Mouse (Mus musculus) erythroblast, adult 5-6 weeks (primary cell): Measurements from ENCODE around the gene Cdk11b. TPM values are rescaled to one million over a fixed set of nuclear protein-coding genes. Genes with fewer than 3 reads are reported as not detected.
"Not testable (repeated sequence)": the region's sequence is repeated elsewhere in the genome, so short reads cannot be mapped to it uniquely, and the experiment has no call there.

Experiments
- ATAC-seq: replicated peaks from 2 replicates; pipeline ENCODE4 v1.8.0; 2016; ENCODE audit warnings: moderate number of reproducible peaks, mild to moderate bottlenecking, moderate TSS enrichment, inconsistent platforms; ENCODE audit not compliant: poor library complexity, low FRiP score, severe bottlenecking
- total RNA-seq, 2 experiments: library from RNA; stranded (forward) in 1 of 2; stranded (reverse) in 1 of 2; fragments of 150-400 nt in 1 of 2; fragments of 200-764, 138-1000 nt in 1 of 2; gene quantifications; 2 replicates each; pipeline versions ENCODE4 v1.2.3 to v1.2.4; 2015 to 2017; ENCODE audit warnings: low replicate concordance in 2 of 2

Gene Cdk11b
- total RNA-seq, 2 experiments from 2014 or later = 20.7 to 24.8 TPM

DNA sequence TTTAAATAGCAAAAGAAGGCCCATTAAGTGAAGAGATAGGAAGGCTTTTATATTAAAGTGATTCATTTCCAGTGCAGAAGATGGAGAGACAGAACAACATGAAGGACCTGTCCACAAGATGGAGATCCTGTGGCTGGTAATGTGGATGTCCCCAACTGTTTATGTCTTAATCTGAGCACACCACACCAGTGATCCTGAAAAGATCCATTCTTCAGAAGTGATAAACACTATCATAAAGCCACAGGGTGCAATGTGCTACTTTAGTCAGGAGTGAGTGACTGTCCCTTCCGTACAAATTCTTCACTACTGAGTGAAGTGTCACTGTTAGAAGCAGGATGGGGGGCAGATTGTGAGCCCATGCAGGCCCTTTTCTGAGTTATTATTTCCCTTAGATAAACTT, 21.9 kb upstream of the Cdk11b start:
- no peak for ATAC-seq

DNA sequence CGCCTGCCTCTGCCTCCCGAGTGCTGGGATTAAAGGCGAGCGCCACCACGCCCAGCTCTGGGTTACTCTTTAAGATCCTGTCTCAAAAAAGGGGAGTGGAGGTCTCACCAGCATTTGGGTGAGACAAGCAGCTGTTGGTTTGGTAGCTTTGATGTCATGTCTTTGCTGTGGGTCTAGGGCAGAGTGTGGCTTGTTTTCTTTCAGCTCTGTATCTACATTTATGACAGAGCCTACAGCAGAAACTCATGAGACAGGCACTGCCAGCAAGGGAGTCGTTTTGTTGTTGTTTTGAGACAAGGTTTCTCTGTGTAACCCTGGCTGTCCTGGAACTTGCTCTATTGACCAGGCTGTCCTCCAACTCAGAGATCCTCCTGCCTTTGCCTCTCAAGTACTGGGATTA, 20.9 kb upstream of the Cdk11b start:
- no peak for ATAC-seq

GRCm38 (mm10) chr4:155605132-155605531, 19.5 kb upstream of the Cdk11b start:
- no peak for ATAC-seq

DNA sequence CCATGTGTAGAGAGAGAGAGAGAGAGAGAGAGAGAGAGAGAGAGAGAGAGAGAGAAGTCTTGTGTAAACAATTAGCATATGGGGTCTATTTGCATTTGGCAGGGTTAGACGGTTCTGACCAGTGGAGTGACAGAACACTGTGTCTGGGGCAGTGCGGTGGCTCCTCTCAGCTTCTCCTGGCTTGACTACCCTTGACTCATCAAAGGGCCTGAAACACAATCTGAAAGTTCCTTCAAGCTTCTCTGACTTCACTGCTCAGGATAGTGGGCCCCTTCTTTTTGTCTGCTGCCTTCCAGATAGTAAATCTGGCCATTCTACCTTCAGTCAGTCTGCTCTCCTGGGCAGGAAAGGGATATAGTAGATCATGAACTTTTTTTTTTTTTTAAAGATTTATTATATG, 17.8 kb upstream of the Cdk11b start:
- no peak for ATAC-seq

- no peak for ATAC-seq
Measured at GRCm38 (mm10) chr4:155611860-155612259, 12.8 kb upstream of the Cdk11b start.

GRCm38 (mm10) chr4:155613264-155613663, 11.4 kb upstream of the Cdk11b start:
- ATAC-seq = no peak

DNA sequence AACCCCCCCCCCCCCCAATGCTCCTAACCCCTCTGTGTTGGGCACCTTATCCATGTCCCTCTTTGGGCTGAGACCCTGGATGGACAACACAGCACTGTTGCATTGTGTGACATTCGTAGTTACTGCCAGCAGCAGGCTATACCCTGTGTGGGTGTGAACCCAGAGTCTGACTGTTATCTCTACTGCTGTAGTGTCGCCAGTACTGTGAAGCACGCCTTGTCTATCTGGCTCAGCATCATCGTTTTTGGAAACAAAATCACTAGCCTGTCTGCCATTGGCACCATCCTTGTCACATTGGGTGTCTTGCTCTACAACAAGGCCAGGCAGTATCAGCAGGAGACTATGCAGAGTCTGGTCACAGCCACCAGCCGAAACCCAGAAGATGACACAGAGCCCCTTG, 6.3 kb upstream of the Cdk11b start:
- peak; percentile 44; the same call in 1 of the 2 replicates for ATAC-seq

- no peak for ATAC-seq
Measured at GRCm38 (mm10) chr4:155630267-155630666, 5.6 kb downstream of the Cdk11b start.

DNA sequence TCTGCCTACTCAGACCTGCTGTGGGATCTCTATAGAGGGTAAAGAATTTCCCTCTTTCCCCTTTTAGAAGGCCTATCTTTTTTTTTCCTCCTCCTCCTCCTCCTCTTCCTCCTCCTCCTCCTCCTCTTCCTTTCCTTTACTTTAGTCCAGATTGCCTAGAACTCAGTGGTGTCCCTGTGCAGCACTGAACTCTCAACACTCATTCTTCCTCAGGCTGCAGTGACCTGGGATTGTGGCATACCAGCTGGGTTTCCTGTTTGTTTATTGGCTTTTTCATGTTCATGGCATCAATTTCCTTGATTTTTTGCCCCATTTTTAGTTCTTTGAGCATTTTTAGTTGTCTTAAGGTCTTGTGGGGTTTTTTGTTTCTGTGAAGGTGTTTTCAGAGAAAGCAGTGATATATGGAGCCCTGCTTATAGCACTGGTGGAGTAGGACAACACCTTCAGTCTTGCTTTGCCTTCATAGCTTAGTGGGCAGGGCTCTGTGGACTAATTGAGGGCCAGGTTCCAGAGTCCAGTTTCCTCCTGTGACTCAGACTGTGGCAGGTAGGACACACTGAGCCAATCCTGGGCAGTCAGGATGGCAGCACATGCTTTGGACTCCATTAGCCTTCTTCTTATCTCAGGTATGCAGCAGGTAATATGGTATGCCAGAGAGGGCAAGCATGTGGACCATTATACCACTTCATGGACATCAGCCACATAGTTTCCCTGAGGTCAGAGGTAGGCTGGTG, 11.3 kb downstream of the Cdk11b start:
- no peak for ATAC-seq

- no peak for ATAC-seq
Measured at GRCm38 (mm10) chr4:155643531-155643930, 18.9 kb downstream of the Cdk11b start.

- ATAC-seq = not testable (repeated sequence)
Measured at GRCm38 (mm10) chr4:155645308-155645707, 20.7 kb downstream of the Cdk11b start, which contains the start of gene Gm10563. Gene Gm10563 (minus strand): TSS chr4:155645408.

GRCm38 (mm10) chr4:155645721-155646120, 21.1 kb downstream of the Cdk11b start:
- ATAC-seq = no peak

DNA sequence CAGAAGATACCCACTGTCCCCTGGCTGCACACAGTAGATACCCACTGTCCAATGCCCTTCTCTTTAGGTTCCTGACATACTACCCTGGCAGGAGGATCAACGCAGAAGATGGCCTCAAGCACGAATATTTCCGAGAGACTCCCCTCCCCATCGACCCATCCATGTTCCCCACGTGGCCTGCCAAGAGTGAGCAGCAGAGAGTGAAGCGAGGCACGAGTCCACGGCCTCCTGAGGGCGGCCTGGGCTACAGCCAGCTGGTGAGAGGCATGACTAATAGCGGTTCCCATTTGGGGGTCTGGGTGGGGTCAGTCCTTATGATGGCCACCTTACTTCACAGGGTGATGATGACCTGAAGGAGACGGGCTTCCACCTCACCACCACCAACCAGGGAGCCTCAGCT, 24.7 kb downstream of the Cdk11b start:
- ATAC-seq = no peak

- no peak for ATAC-seq
Measured at GRCm38 (mm10) chr4:155651553-155652269, 27.1 kb downstream of the Cdk11b start.

DNA sequence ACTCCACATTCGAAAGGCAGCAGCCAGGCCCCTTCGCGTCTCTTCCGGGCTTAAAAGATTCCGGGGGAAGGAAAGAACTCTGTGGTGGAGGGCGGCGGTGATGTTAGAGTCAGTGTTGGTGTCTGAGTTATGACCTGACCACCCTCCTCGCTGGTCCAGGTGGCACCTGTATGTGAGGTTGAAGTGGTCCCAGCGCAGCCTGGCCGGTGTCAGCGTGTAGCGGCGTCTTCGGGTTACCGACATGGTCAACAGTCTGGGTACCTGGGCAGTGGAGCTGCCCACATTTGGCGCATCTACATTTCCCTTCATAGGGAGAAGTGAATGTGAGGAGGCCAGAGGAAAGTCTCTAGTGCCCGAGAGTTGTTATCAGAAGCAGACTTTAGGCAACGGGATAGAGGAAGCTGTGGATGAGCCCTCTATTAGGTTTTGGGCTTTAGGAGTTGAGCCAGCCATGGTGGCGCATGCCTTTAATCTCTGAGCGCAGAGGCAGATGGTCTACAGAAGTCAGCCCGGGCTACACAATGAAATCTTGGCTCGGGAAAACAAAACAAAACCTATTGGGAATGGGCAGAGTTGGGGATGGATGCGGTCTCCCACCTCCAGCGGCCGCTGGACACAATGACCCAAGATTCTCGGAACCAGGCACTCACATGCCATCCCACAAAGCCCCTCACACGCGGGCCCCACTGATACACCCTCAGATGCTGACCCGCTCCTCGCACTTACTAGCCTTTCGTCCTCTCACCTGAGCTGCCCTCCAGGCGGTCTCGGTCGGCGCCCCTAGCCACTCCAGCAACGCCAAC, 27.8 kb downstream of the Cdk11b start:
- no peak for ATAC-seq

DNA sequence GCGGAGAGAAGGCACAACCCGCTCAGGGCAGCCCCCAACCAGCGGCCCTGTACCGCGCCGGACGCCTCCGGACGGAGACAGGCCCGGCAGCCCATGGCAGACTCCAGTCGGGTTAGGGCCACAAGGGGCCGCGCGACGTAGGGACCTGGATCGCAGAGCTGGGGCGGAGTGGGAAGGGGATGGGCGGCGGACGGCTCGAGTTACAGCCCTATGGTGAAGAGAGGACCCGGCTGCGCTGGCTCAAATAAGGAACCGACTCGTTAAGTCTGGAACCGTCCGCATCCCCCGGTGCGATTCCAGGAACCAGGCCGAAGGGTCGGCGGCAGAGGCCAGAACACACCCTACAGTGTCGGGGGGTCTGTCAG, 28.4 kb downstream of the Cdk11b start, which contains the start of gene Mmp23:
Gene Mmp23, minus strand, starts transcription at position 299 of the 365 bp plus-strand sequence.
- ATAC-seq = no peak

DNA sequence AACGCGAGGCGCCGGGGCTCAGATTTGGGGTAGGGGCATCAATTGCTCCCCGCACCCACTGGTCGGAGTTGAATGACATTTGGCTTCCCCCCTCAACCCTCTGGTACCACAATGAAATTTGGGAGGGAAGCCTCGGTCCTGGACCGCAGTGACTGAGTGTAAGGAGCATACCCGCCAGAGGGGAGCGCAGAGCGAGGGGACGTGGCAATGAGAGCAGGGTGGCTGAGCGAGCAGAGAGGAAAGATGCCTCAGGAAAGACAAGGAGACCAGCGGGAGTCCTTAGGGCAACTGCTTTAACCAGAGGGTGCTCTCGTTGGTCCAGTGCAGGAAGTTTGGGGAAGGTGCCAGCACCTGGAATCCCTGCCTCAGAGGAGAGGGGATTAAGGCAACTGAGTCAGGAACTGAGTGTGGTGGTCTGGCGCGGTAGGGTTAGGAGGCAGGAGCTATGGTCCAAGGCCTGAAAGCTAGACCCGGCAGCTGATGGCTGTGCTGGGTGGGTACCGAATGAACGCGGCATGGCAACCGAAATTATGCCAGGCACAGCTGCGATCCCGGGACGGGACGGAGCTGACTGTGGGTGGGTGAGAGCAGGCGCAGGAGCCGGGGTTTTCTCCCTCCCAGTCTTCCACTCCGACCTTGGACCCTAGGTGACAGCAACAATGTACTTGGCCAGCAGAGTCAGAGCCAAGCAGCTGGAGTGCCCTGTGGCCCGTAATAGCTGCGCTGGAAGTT, 29.0 kb downstream of the Cdk11b start:
- no peak for ATAC-seq

GRCm38 (mm10) chr4:155654183-155654455, 29.5 kb downstream of the Cdk11b start:
- ATAC-seq = no peak

DNA sequence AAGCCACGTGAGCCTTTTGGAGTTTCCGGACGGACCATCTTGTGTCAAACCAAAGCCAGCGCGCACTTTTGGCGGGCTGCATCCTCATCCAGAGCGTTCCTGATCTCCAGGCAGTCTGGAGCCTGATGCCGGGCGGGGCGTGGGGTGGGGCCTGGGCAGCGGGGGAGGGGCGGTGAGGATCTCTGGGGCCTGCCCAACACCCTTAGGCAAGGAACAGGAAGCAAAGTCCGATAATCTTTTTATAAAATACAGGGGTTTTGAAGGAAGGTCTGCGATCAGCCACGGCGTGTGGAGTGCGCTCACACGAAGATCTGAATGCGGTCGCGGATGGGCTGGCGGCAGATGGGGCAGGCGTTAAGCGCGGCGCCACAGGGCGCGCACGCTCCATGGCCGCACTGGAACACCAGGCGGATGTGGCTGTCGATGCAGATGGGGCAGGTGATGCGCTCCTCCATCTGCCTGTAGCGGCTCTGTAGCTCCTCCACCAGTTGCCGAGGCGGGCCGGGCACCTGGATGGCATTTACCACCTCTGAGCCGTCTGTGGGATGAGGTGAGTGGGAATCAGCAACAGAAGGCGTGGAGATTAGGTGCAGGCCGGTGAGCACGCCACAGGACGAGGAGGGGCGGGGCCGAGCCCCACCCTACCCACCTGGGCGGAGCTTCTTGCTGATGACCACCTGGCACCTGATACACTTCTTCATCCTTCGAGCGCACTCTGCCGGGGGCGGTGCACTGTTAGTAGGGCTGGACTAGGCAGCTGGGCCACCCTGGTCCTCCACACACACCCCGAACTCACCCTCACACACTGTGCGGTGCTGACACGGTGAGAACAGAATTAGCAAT, 30.0 kb downstream of the Cdk11b start:
- ATAC-seq = no peak
